Mouse (Mus musculus) hindbrain, embryonic 12.5 days (tissue): ENCODE measurements at regions not wholly inside any gene's neighbourhood (a gene's known extent, or its start where the extent isn't known, plus 50 kb on each side); places are given as distances from the start of the nearest gene placed in this dataset.

Experiments
- ATAC-seq: fragments of 200-750 bp; cut with Nextera tagmentation; 2 replicates; pipeline ENCODE4 v1.8.0; 2017; ENCODE audit warnings: moderate TSS enrichment; ENCODE audit not compliant: low FRiP score
- H3K27ac ChIP-seq: fragments of 300-500 bp; sonication (generic); 2 replicates; pipeline ENCODE4 v1.5.1; 2016; ENCODE audit warnings: mild to moderate bottlenecking
- H3K27me3 ChIP-seq: fragments of 300-500 bp; sonication (generic); 2 replicates; pipeline ENCODE4 v1.6.1; 2016; ENCODE audit warnings: mild to moderate bottlenecking
- H3K36me3 ChIP-seq: fragments of 300-500 bp; sonication (generic); 2 replicates; pipeline ENCODE4 v1.6.1; 2016; ENCODE audit warnings: mild to moderate bottlenecking
- H3K4me1 ChIP-seq: fragments of 300-500 bp; sonication (generic); 2 replicates; pipeline ENCODE4 v1.6.1; 2016
- H3K4me2 ChIP-seq: fragments of 300-500 bp; sonication (generic); replicated peaks from 2 replicates; pipeline ENCODE4 v1.6.1; 2016; ENCODE audit warnings: mild to moderate bottlenecking
- H3K4me3 ChIP-seq: fragments of 300-500 bp; sonication (generic); 2 replicates; pipeline ENCODE4 v1.5.1; 2016; ENCODE audit warnings: mild to moderate bottlenecking
- H3K9ac ChIP-seq: fragments of 300-500 bp; sonication (generic); 2 replicates; pipeline ENCODE4 v1.6.1; 2016; ENCODE audit warnings: mild to moderate bottlenecking, moderate library complexity
- H3K9me3 ChIP-seq: fragments of 300-500 bp; sonication (generic); replicated peaks from 2 replicates; pipeline ENCODE4 v1.6.1; 2016; ENCODE audit warnings: mild to moderate bottlenecking
- WGBS: fragments of 180-500 bp; shearing (Covaris S2); methylation state at CpG from one replicate; pipeline ENCODE4 v1.1.7; 2016; 5-methylcytosine and 5-hydroxymethylcytosine counted together

DNA sequence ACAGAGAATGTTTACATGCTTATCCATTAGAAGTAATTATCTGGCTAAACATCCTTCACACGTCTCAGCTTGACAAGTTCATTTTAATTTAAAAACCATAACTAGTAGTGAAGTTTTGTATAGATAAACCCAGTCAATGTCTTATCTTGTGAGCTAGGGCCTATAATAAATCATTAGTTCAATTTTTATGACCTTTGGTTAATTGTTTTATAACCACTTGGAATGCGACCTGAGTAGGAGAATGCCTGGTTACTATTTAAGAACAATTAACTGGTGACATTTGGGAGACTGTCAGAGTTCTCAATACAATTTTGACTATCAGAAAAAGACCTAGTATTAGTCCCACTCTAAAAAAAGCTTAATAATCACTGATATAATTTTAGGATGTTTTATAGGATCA is 813.6 kb downstream of the Gm9008 start:
- no peak for ATAC-seq

DNA sequence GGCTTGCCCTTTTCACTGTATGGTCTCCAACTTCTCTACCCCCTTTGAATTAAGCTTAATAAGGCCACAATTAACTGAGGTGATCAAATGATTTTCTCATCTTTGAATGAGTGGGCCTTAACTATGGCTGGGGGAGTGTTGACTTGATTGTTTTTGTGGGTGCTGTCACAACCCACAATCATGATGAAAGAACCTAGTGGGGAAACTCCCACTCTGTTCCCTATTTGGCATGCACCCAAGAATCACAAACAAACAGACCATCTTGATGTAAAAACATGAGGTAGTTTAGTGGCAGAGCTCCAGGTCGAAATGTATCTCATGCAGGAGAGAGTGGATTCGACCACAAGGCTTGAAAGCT is 853.2 kb downstream of the Gm9008 start:
- ATAC-seq: no peak
- Histone ChIP-seq H3K4me1 (no peaks in the 10 kb centered on the region), H3K36me3 (no peaks in the 10 kb centered on the region), H3K4me3 (no peak overlapping the region), H3K27me3 (no peaks in the 10 kb centered on the region), H3K9ac (no peak overlapping the region), H3K27ac (no peak overlapping the region), H3K9me3 (peaks cover 9% of the 10 kb centered on the region; the same call in 1 of the 2 replicates), H3K4me2 (no peak overlapping the region)
- WGBS: 87% methylated on average over 2 of the region's 2 CpGs

More for the DNA sequence above, 813.6 kb downstream of the Gm9008 start:
- H3K9me3 ChIP-seq: no peaks in the 10 kb centered on the region
- H3K27ac ChIP-seq: no peak overlapping the region
- no peak overlapping the region for H3K9ac ChIP-seq
- 82% methylated on average over 2 of the region's 2 CpGs for WGBS
- no peaks in the 10 kb centered on the region for H3K4me1 ChIP-seq
- no peaks in the 10 kb centered on the region for H3K36me3 ChIP-seq
- no peak overlapping the region for H3K4me2 ChIP-seq
- no peaks in the 10 kb centered on the region for H3K27me3 ChIP-seq
- H3K4me3 ChIP-seq: no peak overlapping the region

DNA sequence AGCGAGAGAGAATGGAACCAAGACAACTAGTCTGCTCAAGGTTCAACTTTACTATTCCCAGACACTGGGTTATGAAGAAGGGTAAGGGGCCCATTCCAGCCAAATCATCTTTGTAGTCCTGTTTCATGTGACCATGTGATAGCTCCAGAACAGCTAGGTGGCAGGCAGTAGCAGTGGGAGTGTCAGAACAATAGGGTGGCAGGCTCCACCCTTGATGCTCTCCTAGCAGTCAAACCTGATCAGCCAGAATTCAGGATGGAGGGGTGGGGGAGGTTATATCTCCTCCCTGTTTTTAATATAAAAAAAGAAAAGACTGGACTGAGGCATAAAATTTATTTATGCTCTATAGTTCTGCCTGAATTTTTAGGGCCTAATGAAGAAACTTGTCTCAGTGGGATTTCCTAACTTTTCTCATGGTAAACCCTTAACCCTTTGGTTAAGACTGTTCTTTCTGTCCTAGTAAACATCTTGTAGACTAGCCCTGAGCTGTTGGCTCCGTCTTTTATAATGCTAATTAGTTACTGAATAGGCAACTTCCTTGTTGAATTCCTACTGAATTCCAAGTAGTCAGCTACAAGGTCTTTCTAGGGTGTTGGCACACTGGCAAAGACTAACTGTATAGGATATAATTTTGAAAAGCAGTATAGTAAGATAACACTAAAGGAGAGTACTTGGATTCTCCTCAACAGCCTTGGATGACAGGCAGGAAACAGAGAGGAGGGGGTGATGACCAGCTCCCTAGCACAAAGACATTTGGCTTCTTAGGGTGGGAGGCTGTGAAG is 853.8 kb downstream of the Gm9008 start:
- no peak overlapping the region for H3K4me2 ChIP-seq
- H3K9ac ChIP-seq: no peak overlapping the region
- H3K27me3 ChIP-seq: no peaks in the 10 kb centered on the region
- H3K36me3 ChIP-seq: no peaks in the 10 kb centered on the region
- 72% methylated on average over 2 of the region's 2 CpGs for WGBS
- H3K9me3 ChIP-seq: peaks cover 9% of the 10 kb centered on the region; the same call in 1 of the 2 replicates
- no peak overlapping the region for H3K4me3 ChIP-seq
- no peak for ATAC-seq
- no peaks in the 10 kb centered on the region for H3K4me1 ChIP-seq
- no peak overlapping the region for H3K27ac ChIP-seq

DNA sequence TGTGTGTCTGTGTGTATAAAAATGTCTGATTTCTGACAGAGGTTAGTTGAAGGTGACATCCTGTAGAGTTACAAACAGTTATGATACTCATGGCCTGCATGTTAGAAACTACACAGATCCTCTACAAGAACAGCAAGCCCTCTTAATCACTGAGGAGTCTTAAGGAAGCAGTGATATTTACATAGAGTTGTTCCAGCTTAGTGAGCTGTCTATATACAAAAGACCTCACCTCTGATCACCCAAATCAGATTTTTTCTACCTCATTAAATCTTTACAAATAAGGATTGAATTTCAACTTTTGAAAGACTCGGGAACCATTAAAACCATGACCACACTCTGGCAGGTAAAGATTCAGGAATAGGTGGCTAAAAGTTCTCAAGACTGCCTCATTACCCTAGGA is 861.5 kb downstream of the Gm9008 start:
- no peak overlapping the region for H3K9ac ChIP-seq
- H3K4me3 ChIP-seq: no peak overlapping the region
- ATAC-seq: no peak
- no peaks in the 10 kb centered on the region for H3K36me3 ChIP-seq
- no peaks in the 10 kb centered on the region for H3K9me3 ChIP-seq
- no peaks in the 10 kb centered on the region for H3K4me1 ChIP-seq
- 52% methylated on average over 1 of the region's 1 CpGs for WGBS
- H3K27ac ChIP-seq: no peak overlapping the region
- no peak overlapping the region for H3K4me2 ChIP-seq
- H3K27me3 ChIP-seq: no peaks in the 10 kb centered on the region

DNA sequence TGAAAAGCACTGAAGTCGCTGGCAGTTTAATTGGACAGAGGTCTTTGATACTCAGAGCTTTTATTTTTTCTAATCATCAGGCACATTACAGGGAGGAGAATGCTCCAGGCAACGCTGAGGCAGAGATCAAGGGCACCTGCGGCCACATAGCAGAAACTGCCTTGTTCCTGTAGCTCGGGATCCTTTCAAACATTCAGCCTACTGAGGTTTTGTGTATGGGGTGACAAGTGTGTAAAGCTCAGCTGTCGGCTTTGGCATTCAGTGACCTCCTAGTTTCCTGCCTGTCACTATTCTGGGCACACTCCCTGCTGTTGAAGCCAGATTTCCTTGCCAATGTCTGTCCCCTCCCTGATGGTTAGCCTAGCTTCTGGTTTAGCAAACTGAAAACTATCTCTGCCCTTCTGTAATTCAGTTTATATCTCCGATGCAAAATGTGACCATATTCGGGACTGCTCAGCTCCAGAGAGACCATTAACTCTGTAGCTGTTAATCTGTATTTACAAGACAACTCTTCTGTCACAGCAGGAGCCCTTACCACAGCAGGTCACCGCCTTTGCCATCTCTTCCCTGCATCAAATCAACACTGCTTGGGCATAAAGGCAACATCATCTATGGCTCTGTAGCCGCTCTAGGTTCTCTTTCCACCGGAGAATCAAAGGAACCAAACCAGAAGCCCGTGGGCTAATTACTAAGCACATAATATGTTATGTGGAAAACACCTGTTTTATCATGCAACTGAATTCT is 894.9 kb downstream of the Gm9008 start:
- Histone ChIP-seq H3K4me2 (peak overlapping the region; percentile 19), H3K4me3 (no peak overlapping the region)
- peak; percentile 79 for ATAC-seq

DNA sequence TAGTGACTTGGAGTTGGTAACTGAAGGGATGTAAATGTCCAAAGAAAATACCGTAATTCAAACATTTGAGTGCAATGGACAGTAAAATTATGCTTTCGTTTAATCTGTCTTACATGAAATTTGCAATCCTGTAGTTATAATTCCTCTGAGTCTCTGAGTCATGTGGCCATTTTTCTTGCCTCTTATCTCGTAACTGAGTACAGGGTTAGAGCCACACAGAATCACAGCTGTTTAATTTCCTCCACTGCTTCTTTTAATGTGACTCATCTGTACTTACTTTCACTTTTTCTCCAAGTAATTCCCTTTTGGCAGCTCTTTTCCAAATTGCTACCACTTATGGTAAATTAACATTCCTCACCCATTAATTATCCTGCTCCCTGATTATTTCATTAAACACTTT is 939.2 kb downstream of the Gm9008 start:
- no peak overlapping the region for H3K4me2 ChIP-seq
- 85% methylated on average over 3 of the region's 3 CpGs for WGBS
- no peaks in the 10 kb centered on the region for H3K27me3 ChIP-seq
- H3K27ac ChIP-seq: no peak overlapping the region
- no peaks in the 10 kb centered on the region for H3K4me1 ChIP-seq
- H3K4me3 ChIP-seq: no peak overlapping the region
- H3K9me3 ChIP-seq: no peaks in the 10 kb centered on the region
- no peaks in the 10 kb centered on the region for H3K36me3 ChIP-seq
- H3K9ac ChIP-seq: no peak overlapping the region
- no peak for ATAC-seq

More for the DNA sequence above, 894.9 kb downstream of the Gm9008 start:
- Histone ChIP-seq H3K27me3 (no peaks in the 10 kb centered on the region), H3K27ac (no peak overlapping the region), H3K9ac (no peak overlapping the region), H3K36me3 (no peaks in the 10 kb centered on the region), H3K9me3 (no peaks in the 10 kb centered on the region), H3K4me1 (peaks cover 4% of the 10 kb centered on the region)
- 8% methylated on average over 11 of the region's 11 CpGs for WGBS

DNA sequence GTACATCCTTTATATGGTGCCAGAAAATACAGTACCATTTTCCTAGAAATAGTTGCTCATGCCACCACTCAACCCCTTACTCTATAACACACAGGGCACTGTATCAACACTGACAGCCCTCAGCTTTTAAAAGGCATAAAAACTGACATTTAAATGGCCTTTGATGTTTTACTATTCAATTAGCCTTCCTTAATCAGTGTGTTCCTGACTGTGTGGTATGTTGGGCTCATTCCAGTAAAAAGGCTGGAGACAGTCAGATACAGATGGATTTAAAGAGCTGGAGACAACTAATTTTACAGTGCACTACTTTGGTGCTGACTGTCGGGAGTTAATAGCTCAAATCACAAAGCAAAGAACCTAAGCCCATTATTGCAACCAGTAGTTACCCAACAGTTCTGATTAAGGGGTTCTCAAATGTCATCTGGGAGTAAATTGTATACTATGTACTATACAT is 955.3 kb downstream of the Gm9008 start:
- WGBS: 90% methylated on average over 1 of the region's 1 CpGs
- H3K4me3 ChIP-seq: no peak overlapping the region
- H3K4me1 ChIP-seq: no peaks in the 10 kb centered on the region
- H3K9ac ChIP-seq: no peak overlapping the region
- no peak overlapping the region for H3K27ac ChIP-seq
- H3K27me3 ChIP-seq: no peaks in the 10 kb centered on the region
- H3K9me3 ChIP-seq: no peaks in the 10 kb centered on the region
- H3K36me3 ChIP-seq: no peaks in the 10 kb centered on the region
- H3K4me2 ChIP-seq: no peak overlapping the region
- ATAC-seq: no peak

DNA sequence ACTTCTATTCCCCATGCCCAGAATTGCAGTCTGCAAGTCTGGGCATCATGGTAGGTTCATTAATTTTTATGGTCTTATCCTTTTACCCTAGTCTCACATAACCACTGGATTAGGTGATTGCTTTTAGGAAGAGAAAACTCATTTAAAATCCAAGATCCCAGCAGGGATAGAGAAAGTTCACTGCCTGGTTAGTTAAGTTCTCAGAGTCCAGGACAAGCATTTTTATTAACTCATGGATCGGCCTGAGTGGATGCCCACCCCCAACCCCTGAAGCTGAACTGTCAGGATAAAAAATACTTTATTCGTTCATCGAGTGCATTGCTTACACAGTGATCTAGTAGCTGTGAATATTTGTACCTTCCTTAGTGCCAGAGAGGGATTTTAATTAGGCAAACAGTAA is 957.9 kb downstream of the Gm9008 start:
- no peaks in the 10 kb centered on the region for H3K36me3 ChIP-seq
- H3K9ac ChIP-seq: no peak overlapping the region
- WGBS: 88% methylated on average over 3 of the region's 3 CpGs
- no peak overlapping the region for H3K27ac ChIP-seq
- no peak overlapping the region for H3K4me3 ChIP-seq
- H3K4me1 ChIP-seq: no peaks in the 10 kb centered on the region
- H3K9me3 ChIP-seq: no peaks in the 10 kb centered on the region
- no peak overlapping the region for H3K4me2 ChIP-seq
- H3K27me3 ChIP-seq: no peaks in the 10 kb centered on the region
- ATAC-seq: no peak
